Mouse (Mus musculus) hindbrain, postnatal 0 days (tissue): Measurements from ENCODE around the gene Itpr1. TPM values are rescaled to one million over a fixed set of nuclear protein-coding genes. Genes with fewer than 3 reads are reported as not detected.

Experiments used
- ATAC-seq: fragments of 200-750 bp; cut with Nextera tagmentation; 2 replicates; pipeline ENCODE4 v1.8.0; 2017; ENCODE audit warnings: mild to moderate bottlenecking, moderate TSS enrichment, moderate library complexity
- DNase-seq: peaks from one replicate; pipeline ENCODE4 v3.0.0-alpha.2; 2015; ENCODE audit warnings: low spot score
- H3K27ac ChIP-seq: fragments of 300-500 bp; sonication (generic); 2 replicates; pipeline ENCODE4 v1.5.1; 2014; ENCODE audit warnings: mild to moderate bottlenecking
- H3K27me3 ChIP-seq: fragments of 300-500 bp; sonication (generic); 2 replicates; pipeline ENCODE4 v1.6.1; 2014; ENCODE audit warnings: low read length, mixed read lengths; ENCODE audit not compliant: insufficient read depth
- H3K36me3 ChIP-seq: fragments of 300-500 bp; sonication (generic); 2 replicates; pipeline ENCODE4 v1.6.1; 2014; ENCODE audit warnings: low read length, mixed read lengths; ENCODE audit not compliant: insufficient read depth
- H3K4me1 ChIP-seq: fragments of 300-500 bp; sonication (generic); 2 replicates; pipeline ENCODE4 v1.6.1; 2014; ENCODE audit warnings: antibody characterized with exemption, low read length, mixed read lengths; ENCODE audit not compliant: insufficient read depth
- H3K4me2 ChIP-seq: fragments of 300-500 bp; sonication (generic); 2 replicates; pipeline ENCODE4 v1.6.1; 2014; ENCODE audit warnings: low read depth, mild to moderate bottlenecking, low read length, moderate library complexity, mixed read lengths
- H3K4me3 ChIP-seq: fragments of 300-500 bp; sonication (generic); 2 replicates; pipeline ENCODE4 v1.5.1; 2014; ENCODE audit warnings: low read length
- H3K9ac ChIP-seq: fragments of 300-500 bp; sonication (generic); replicated peaks from 2 replicates; pipeline ENCODE4 v1.6.1; 2014; ENCODE audit warnings: mild to moderate bottlenecking, low read length, moderate library complexity, mixed read lengths
- H3K9me3 ChIP-seq: fragments of 300-500 bp; sonication (generic); 2 replicates; pipeline ENCODE4 v1.6.1; 2016; ENCODE audit warnings: low read length, mixed read lengths
- CTCF ChIP-seq: IDR thresholded peaks from 2 replicates; pipeline ENCODE4 v1.5.1; 2016; ENCODE audit warnings: antibody characterized with exemption, control low read depth, low read depth
- WGBS: fragments of 180-500 bp; shearing (Covaris S2); extraction: QIAGEN DNeasy Blood & Tissue Kit; methylation state at CpG from one replicate; pipeline ENCODE4 v1.1.7; 2014; 5-methylcytosine and 5-hydroxymethylcytosine counted together
- polyA plus RNA-seq: library from polyadenylated mRNA; unstranded; fragments of >200 nt; fragmentation: Nextera tagmentation; extraction: Ambion mirVana; gene quantifications from 2 replicates; pipeline ENCODE4 v1.2.1, GENCODE M21; 2015
- total RNA-seq: library from RNA; depleted of rRNA; stranded (reverse); fragments of >200 nt; gene quantifications from 2 replicates; pipeline ENCODE4 v1.2.3, GENCODE M21; 2014

The Itpr1 gene
- total and polyA plus RNA-seq, 2 experiments from 2014 or later, result 7.2 to 47.1 TPM

DNA sequence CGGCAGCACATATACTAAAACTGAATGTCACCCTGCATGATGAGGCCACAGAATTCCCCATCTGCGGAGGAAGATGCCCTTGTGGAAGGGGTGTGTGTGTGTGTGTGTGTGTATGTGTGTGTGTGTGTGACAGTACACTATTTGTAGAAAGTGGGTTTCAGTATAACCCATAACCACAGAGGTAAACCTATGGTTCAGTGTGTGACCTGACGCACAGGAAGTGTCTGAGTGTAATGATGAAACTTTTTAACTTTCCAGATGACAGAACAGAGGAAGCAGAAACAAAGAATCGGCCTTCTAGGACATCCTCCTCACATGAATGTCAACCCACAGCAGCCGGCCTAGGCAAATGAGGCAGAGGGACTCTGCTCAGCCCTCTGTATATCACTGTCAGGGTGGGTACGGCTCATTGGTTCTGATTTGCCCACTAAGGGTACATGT is 336.6 kb downstream of the Itpr1 start:
- H3K27ac ChIP-seq, result no peak overlapping the region
- H3K4me2 ChIP-seq, result no peak overlapping the region
- H3K4me3 ChIP-seq, result no peak overlapping the region
- DNase-seq, result no peak
- H3K9ac ChIP-seq, result no peak overlapping the region
- H3K4me1 ChIP-seq, result no peaks in the 10 kb centered on the region
- H3K36me3 ChIP-seq, result no peaks in the 10 kb centered on the region
- no peaks in the 10 kb centered on the region for H3K9me3 ChIP-seq
- 57% methylated on average over 6 of the region's 6 CpGs for WGBS
- H3K27me3 ChIP-seq, result no peaks in the 10 kb centered on the region
- no peak for TF ChIP-seq CTCF
- ATAC-seq, result no peak

DNA sequence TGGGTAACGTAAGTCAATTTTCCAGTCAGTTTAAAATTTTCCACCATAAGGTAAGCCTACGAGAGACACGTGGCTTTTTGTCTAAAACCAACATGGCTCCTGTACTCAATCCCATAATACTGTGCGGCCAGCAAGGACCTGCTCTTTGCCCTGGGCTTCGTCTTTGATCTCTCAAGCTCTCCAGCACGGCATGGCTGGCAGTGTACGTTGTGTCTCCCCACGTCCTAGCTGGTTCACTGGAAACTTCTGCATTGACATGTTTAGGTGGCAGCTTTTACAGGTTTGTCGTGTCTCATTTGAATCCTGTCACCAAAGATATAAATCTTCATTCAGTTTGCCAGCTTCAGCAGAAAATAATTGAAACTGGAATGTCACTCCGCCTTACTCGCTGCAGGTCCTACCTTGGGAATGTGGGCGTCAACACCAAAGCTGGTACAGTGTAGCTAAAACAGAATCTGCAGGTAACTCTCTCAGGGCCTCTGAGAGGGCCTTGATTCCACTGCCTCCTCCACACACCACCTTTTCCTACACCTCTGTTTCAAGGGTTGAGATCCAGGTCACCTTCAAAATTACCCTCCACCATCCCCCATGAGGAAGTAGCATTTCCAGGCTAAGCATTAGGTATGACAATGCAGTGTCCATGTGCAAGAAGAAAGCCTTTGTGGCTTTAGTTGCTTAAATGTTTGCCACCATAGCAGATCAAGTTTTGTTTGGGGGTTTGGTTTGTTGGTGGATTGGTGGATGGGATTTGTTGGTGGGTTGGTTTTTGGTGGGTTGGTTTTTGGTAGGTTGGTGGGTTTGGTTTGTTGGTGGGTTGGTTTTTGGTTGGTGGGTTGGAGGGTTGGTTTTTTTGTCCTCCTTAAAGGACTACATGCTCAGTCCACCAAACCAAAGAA is 339.1 kb downstream of the Itpr1 start:
- no peak for DNase-seq
- 92% methylated on average over 12 of the region's 12 CpGs for WGBS
- no peaks in the 10 kb centered on the region for H3K9me3 ChIP-seq
- no peaks in the 10 kb centered on the region for H3K27me3 ChIP-seq
- H3K4me1 ChIP-seq, result no peaks in the 10 kb centered on the region
- no peaks in the 10 kb centered on the region for H3K36me3 ChIP-seq
- H3K9ac ChIP-seq, result no peak overlapping the region
- no peak for TF ChIP-seq CTCF
- ATAC-seq, result no peak
- no peak overlapping the region for H3K27ac ChIP-seq
- no peak overlapping the region for H3K4me3 ChIP-seq
- H3K4me2 ChIP-seq, result no peak overlapping the region

DNA sequence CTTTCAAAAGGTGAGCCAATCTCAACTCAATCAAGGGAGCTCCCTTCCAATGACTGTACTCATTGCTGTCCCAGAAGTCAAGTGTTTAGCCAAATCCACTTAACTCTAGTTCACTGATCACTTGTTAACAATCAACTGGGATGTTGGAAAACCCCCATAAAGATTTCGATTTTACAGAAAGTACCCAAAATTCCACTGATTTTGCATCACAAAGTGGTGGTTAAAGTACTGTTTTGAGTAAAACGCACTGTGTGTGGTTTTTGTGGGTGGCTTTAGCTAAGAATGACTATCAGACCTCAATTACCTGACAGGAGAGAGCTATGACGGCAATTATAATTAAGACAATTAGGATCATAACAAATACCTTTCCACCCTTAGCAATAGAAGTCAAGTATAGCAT is 340.1 kb downstream of the Itpr1 start:
- Histone ChIP-seq H3K9ac (no peak overlapping the region), H3K4me2 (no peak overlapping the region), H3K9me3 (no peaks in the 10 kb centered on the region), H3K4me3 (no peak overlapping the region), H3K27me3 (no peaks in the 10 kb centered on the region), H3K27ac (no peak overlapping the region), H3K4me1 (no peaks in the 10 kb centered on the region), H3K36me3 (no peaks in the 10 kb centered on the region)
- WGBS, result 91% methylated on average over 3 of the region's 3 CpGs
- no peak for TF ChIP-seq CTCF
- ATAC-seq (no peak), DNase-seq (no peak)

- ATAC-seq (no peak), DNase-seq (no peak)
- H3K36me3 ChIP-seq, result no peaks in the 10 kb centered on the region
- H3K27ac ChIP-seq, result no peak overlapping the region
- no peak overlapping the region for H3K9ac ChIP-seq
- H3K9me3 ChIP-seq, result no peaks in the 10 kb centered on the region
- TF ChIP-seq CTCF, result no peak
- WGBS, result 92% methylated on average over 4 of the region's 4 CpGs
- H3K27me3 ChIP-seq, result no peaks in the 10 kb centered on the region
- H3K4me3 ChIP-seq, result no peak overlapping the region
- H3K4me2 ChIP-seq, result no peak overlapping the region
- no peaks in the 10 kb centered on the region for H3K4me1 ChIP-seq
These were observed 340.6 kb downstream of the Itpr1 start for GRCm38 (mm10) chr6:108553536-108553935.

DNA sequence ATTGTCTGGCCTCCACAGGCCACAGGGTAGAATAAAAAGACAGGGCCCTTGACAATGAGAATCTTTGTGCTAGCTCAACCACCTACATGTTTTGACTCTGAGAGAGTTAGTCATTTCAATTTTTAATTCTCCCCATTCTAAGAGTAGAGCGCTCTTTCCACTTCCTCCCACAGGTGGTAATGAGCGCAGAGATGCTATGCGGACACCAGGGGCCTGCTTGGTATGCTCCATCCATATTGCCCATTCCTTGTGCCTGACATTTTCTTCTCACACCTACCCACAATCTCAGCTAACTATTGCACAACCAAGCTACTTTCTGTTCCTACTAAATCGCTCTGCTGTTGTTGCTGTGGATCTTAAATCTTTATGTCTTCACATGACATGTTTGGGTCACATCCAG is 341.5 kb downstream of the Itpr1 start:
- no peak for TF ChIP-seq CTCF
- WGBS, result 95% methylated on average over 4 of the region's 4 CpGs
- ATAC-seq, result no peak

GRCm38 (mm10) chr6:108554878-108555277 is 342.0 kb downstream of the Itpr1 start:
- H3K9me3 ChIP-seq, result no peaks in the 10 kb centered on the region
- TF ChIP-seq CTCF, result no peak
- WGBS, result 87% methylated on average over 5 of the region's 5 CpGs
- no peaks in the 10 kb centered on the region for H3K36me3 ChIP-seq
- no peak overlapping the region for H3K9ac ChIP-seq
- no peak overlapping the region for H3K4me2 ChIP-seq
- no peak overlapping the region for H3K27ac ChIP-seq
- DNase-seq, result no peak
- H3K4me3 ChIP-seq, result no peak overlapping the region
- no peak for ATAC-seq
- no peaks in the 10 kb centered on the region for H3K27me3 ChIP-seq
- H3K4me1 ChIP-seq, result no peaks in the 10 kb centered on the region

More for the DNA sequence above, 341.5 kb downstream of the Itpr1 start:
- no peak for DNase-seq
- no peak overlapping the region for H3K27ac ChIP-seq
- no peaks in the 10 kb centered on the region for H3K36me3 ChIP-seq
- H3K27me3 ChIP-seq, result no peaks in the 10 kb centered on the region
- no peak overlapping the region for H3K9ac ChIP-seq
- H3K4me1 ChIP-seq, result no peaks in the 10 kb centered on the region
- H3K4me3 ChIP-seq, result no peak overlapping the region
- no peak overlapping the region for H3K4me2 ChIP-seq
- no peaks in the 10 kb centered on the region for H3K9me3 ChIP-seq
